Mouse (Mus musculus) MEL (cell line): ENCODE data around the gene Tmem52b. TPM values are rescaled to one million over a fixed set of nuclear protein-coding genes. Genes with fewer than 3 reads are reported as not detected.

Source experiments
- polyA plus RNA-seq, 2 experiments: library from polyadenylated mRNA; stranded (reverse) in 1 of 2; unstranded in 1 of 2; fragments of >175 nt in 1 of 2; fragments of >200 nt in 1 of 2; gene quantifications; 2 replicates each; pipeline versions ENCODE4 v1.2.1 to v1.2.4; 2012; ENCODE audit warnings: low replicate concordance in 2 of 2, low read depth in 1 of 2; ENCODE audit not compliant: insufficient read length in 2 of 2, insufficient read depth in 1 of 2, missing spikeins in 1 of 2
- total RNA-seq: library from RNA; depleted of rRNA; stranded (reverse); fragments of 300-350 nt; gene quantifications from 2 replicates; pipeline ENCODE4 v1.2.3, GENCODE M21; 2012; rRNA removed

The Tmem52b gene
- total and polyA plus RNA-seq, 3 experiments: not detected

Other genes with a start within 250 kb of the Tmem52b start
- 0.26 TPM in 1 of 2 replicates, not detected in the other for gene Cd69, start 237.1 kb upstream of the Tmem52b start, total RNA-seq
- gene Cd69, start 237.1 kb upstream of the Tmem52b start, polyA plus RNA-seq: not detected
- not detected in 2 replicates for gene 4922502D21Rik, start 180.8 kb upstream of the Tmem52b start, total RNA-seq
- gene 4922502D21Rik, start 180.8 kb upstream of the Tmem52b start, polyA plus RNA-seq: not detected
- gene Clec12a, start 169.9 kb upstream of the Tmem52b start, total RNA-seq: not detected in 2 replicates
- gene Clec12a, start 169.9 kb upstream of the Tmem52b start, polyA plus RNA-seq: not detected
- not detected in 2 replicates for gene Clec12b, start 126.7 kb upstream of the Tmem52b start, total RNA-seq
- not detected for gene Clec12b, start 126.7 kb upstream of the Tmem52b start, polyA plus RNA-seq
- gene Clec1b, start 115.3 kb upstream of the Tmem52b start, total RNA-seq: not detected in 2 replicates
- gene Clec1b, start 115.3 kb upstream of the Tmem52b start, polyA plus RNA-seq: not detected
- not detected in 2 replicates for gene Clec9a, start 103.7 kb upstream of the Tmem52b start, total RNA-seq
- not detected for gene Clec9a, start 103.7 kb upstream of the Tmem52b start, polyA plus RNA-seq
- gene Clec1a, start 60.6 kb upstream of the Tmem52b start, total RNA-seq: not detected in 2 replicates
- not detected for gene Clec1a, start 60.6 kb upstream of the Tmem52b start, polyA plus RNA-seq
- 0.03 TPM in 1 of 2 replicates, not detected in the other for gene Olr1, start 5.4 kb upstream of the Tmem52b start, total RNA-seq
- gene Olr1, start 5.4 kb upstream of the Tmem52b start, polyA plus RNA-seq: under 1 TPM in 1 of 2 experiments, not detected in 1; 0.06 TPM
- gene Gabarapl1, start 20.6 kb downstream of the Tmem52b start, total RNA-seq: 61.3 and 65.7 TPM in 2 replicates
- 10 to 100 TPM in 1 of 2 experiments, not detected in 1; 99.5 TPM for gene Gabarapl1, start 20.6 kb downstream of the Tmem52b start, polyA plus RNA-seq
- gene Klre1, start 65.3 kb downstream of the Tmem52b start, total RNA-seq: not detected in 2 replicates
- not detected for gene Klre1, start 65.3 kb downstream of the Tmem52b start, polyA plus RNA-seq
- not detected in 2 replicates for gene Klrd1, start 79.2 kb downstream of the Tmem52b start, total RNA-seq
- gene Klrd1, start 79.2 kb downstream of the Tmem52b start, polyA plus RNA-seq: not detected
- not detected in 2 replicates for gene Klrk1, start 111.3 kb downstream of the Tmem52b start, total RNA-seq
- gene Klrk1, start 111.3 kb downstream of the Tmem52b start, polyA plus RNA-seq: not detected
- gene Klrc3, start 130.8 kb downstream of the Tmem52b start, total RNA-seq: not detected in 2 replicates
- not detected for gene Klrc3, start 130.8 kb downstream of the Tmem52b start, polyA plus RNA-seq
- gene Klrc2, start 148.1 kb downstream of the Tmem52b start, total RNA-seq: not detected in 2 replicates
- not detected for gene Klrc2, start 148.1 kb downstream of the Tmem52b start, polyA plus RNA-seq
- gene Klrc1, start 166.4 kb downstream of the Tmem52b start, total RNA-seq: not detected in 2 replicates
- gene Klrc1, start 166.4 kb downstream of the Tmem52b start, polyA plus RNA-seq: not detected
- not detected in 2 replicates for gene Klri1, start 204.6 kb downstream of the Tmem52b start, total RNA-seq
- gene Klri1, start 204.6 kb downstream of the Tmem52b start, polyA plus RNA-seq: not detected
- not detected in 2 replicates for gene Klri2, start 227.9 kb downstream of the Tmem52b start, total RNA-seq
- gene Klri2, start 227.9 kb downstream of the Tmem52b start, polyA plus RNA-seq: not detected